Mouse (Mus musculus) hindlimb bud, embryonic 11.5 days (tissue): ENCODE results near the gene Zfp648.

Experiments
- DNase-seq: peaks from one replicate; pipeline ENCODE4 v3.0.0-alpha.2; 2012; ENCODE audit warnings: low read depth, low spot score; ENCODE audit errors: extremely low spot score

Gene Zfp648

GRCm38 (mm10) chr1:154200955-154201722 is at the start of gene Zfp648:
Gene Zfp648 (plus strand): TSS chr1:154201187.
- DNase-seq: no peak

GRCm38 (mm10) chr1:154152539-154152938 is 48.4 kb upstream of the Zfp648 start:
- DNase-seq: no peak

- no peak for DNase-seq
These were observed 47.2 kb upstream of the Zfp648 start for GRCm38 (mm10) chr1:154153800-154154199.

- no peak for DNase-seq
These were observed 44.6 kb upstream of the Zfp648 start for GRCm38 (mm10) chr1:154156177-154157062.

GRCm38 (mm10) chr1:154157131-154157530 is 43.9 kb upstream of the Zfp648 start:
- no peak for DNase-seq

GRCm38 (mm10) chr1:154167696-154168095 is 33.3 kb upstream of the Zfp648 start:
- DNase-seq: no peak

GRCm38 (mm10) chr1:154175334-154175733 is 25.7 kb upstream of the Zfp648 start:
- DNase-seq: no peak

GRCm38 (mm10) chr1:154177781-154178180 is 23.2 kb upstream of the Zfp648 start:
- no peak for DNase-seq

GRCm38 (mm10) chr1:154178541-154179155 is 22.3 kb upstream of the Zfp648 start:
- no peak for DNase-seq

- DNase-seq: peak; percentile 62
These were observed 20.0 kb upstream of the Zfp648 start for GRCm38 (mm10) chr1:154180952-154181351.

GRCm38 (mm10) chr1:154182396-154183076 is 18.5 kb upstream of the Zfp648 start:
- no peak for DNase-seq

- no peak for DNase-seq
These were observed 17.8 kb upstream of the Zfp648 start for GRCm38 (mm10) chr1:154183077-154183751.

GRCm38 (mm10) chr1:154188229-154188628 is 12.8 kb upstream of the Zfp648 start:
- DNase-seq: no peak

GRCm38 (mm10) chr1:154188631-154189030 is 12.4 kb upstream of the Zfp648 start:
- DNase-seq: no peak

GRCm38 (mm10) chr1:154189842-154190530 is 11.0 kb upstream of the Zfp648 start:
- DNase-seq: no peak

GRCm38 (mm10) chr1:154198896-154199295 is 2.1 kb upstream of the Zfp648 start:
- DNase-seq: no peak

GRCm38 (mm10) chr1:154202580-154202979 is 1.6 kb downstream of the Zfp648 start:
- DNase-seq: no peak

- no peak for DNase-seq
These were observed 2.4 kb downstream of the Zfp648 start for GRCm38 (mm10) chr1:154203386-154203785.

GRCm38 (mm10) chr1:154204652-154205573 is 3.9 kb downstream of the Zfp648 start:
- DNase-seq: no peak
